Mouse (Mus musculus) limb, embryonic 15.5 days (tissue): ENCODE measurements around the gene Cog6. TPM values are rescaled to one million over a fixed set of nuclear protein-coding genes. Genes with fewer than 3 reads are reported as not detected.

Source experiments
- ATAC-seq: fragments of 200-750 bp; cut with Nextera tagmentation; 2 replicates; pipeline ENCODE4 v1.8.0; 2017; ENCODE audit warnings: low read depth, moderate TSS enrichment; ENCODE audit not compliant: insufficient number of reproducible peaks, low FRiP score, low TSS enrichment
- H3K27ac ChIP-seq: fragments of 300-500 bp; sonication (generic); 2 replicates; pipeline ENCODE4 v1.5.1; 2015; ENCODE audit warnings: moderate library complexity, mild to moderate bottlenecking, inconsistent platforms
- H3K27me3 ChIP-seq: fragments of 300-500 bp; sonication (generic); 2 replicates; pipeline ENCODE4 v1.6.1; 2015; ENCODE audit warnings: inconsistent platforms
- H3K36me3 ChIP-seq: fragments of 300-500 bp; sonication (generic); 2 replicates; pipeline ENCODE4 v1.6.1; 2015; ENCODE audit warnings: inconsistent platforms
- H3K4me1 ChIP-seq: fragments of 300-500 bp; sonication (generic); 2 replicates; pipeline ENCODE4 v1.6.1; 2015; ENCODE audit warnings: inconsistent platforms
- H3K4me2 ChIP-seq: fragments of 300-500 bp; sonication (generic); 2 replicates; pipeline ENCODE4 v1.6.1; 2015; ENCODE audit warnings: mild to moderate bottlenecking, inconsistent platforms
- H3K4me3 ChIP-seq: fragments of 300-500 bp; sonication (generic); 2 replicates; pipeline ENCODE4 v1.5.1; 2015; ENCODE audit warnings: mild to moderate bottlenecking, inconsistent platforms
- H3K9ac ChIP-seq: fragments of 300-500 bp; sonication (generic); 2 replicates; pipeline ENCODE4 v1.6.1; 2015; ENCODE audit warnings: inconsistent platforms
- H3K9me3 ChIP-seq: fragments of 300-500 bp; sonication (generic); 2 replicates; pipeline ENCODE4 v1.6.1; 2016; ENCODE audit warnings: inconsistent platforms
- WGBS: fragments of 180-500 bp; shearing (Covaris S2); methylation state at CpG from one replicate; pipeline ENCODE4 v1.1.7; 2015; 5-methylcytosine and 5-hydroxymethylcytosine counted together
- polyA plus RNA-seq: library from polyadenylated mRNA; unstranded; fragments of >200 nt; fragmentation: Nextera tagmentation; extraction: Ambion mirVana; gene quantifications from 2 replicates; pipeline ENCODE4 v1.2.1, GENCODE M21; 2015

Gene Cog6
- polyA plus RNA-seq, 1 experiment from 2014 or later = 49.6 TPM

- Histone ChIP-seq H3K9me3 (no peaks in the 10 kb centered on the region), H3K4me3 (no peak overlapping the region), H3K4me2 (no peak overlapping the region), H3K4me1 (no peaks in the 10 kb centered on the region), H3K9ac (no peak overlapping the region), H3K27ac (no peak overlapping the region), H3K36me3 (no peaks in the 10 kb centered on the region), H3K27me3 (peaks cover 24% of the 10 kb centered on the region; the same call in 1 of the 2 replicates)
- ATAC-seq = no peak
- WGBS = 20% methylated on average over 7 of the region's 7 CpGs
Observed at GRCm38 (mm10) chr3:53029046-53029445, 12.0 kb upstream of the Cog6 start.

GRCm38 (mm10) chr3:53027333-53027732 is 10.3 kb upstream of the Cog6 start:
- no peak for ATAC-seq
- WGBS = 69% methylated on average over 4 of the region's 4 CpGs
- Histone ChIP-seq H3K9ac (no peak overlapping the region), H3K4me2 (no peak overlapping the region), H3K36me3 (no peaks in the 10 kb centered on the region), H3K27ac (no peak overlapping the region), H3K4me3 (no peak overlapping the region), H3K4me1 (no peaks in the 10 kb centered on the region), H3K27me3 (peaks cover 13% of the 10 kb centered on the region; the same call in 1 of the 2 replicates), H3K9me3 (no peaks in the 10 kb centered on the region)

- Histone ChIP-seq H3K4me2 (no peak overlapping the region), H3K4me3 (no peak overlapping the region), H3K9me3 (no peaks in the 10 kb centered on the region), H3K9ac (no peak overlapping the region), H3K36me3 (peaks cover 60% of the 10 kb centered on the region), H3K4me1 (no peaks in the 10 kb centered on the region), H3K27ac (no peak overlapping the region), H3K27me3 (no peaks in the 10 kb centered on the region)
- no peak for ATAC-seq
- 95% methylated on average over 8 of the region's 8 CpGs for WGBS
Observed at GRCm38 (mm10) chr3:53007411-53007810, 9.6 kb downstream of the Cog6 start.

- no peaks in the 10 kb centered on the region for H3K27me3 ChIP-seq
- no peak overlapping the region for H3K27ac ChIP-seq
- ATAC-seq = no peak
- H3K4me3 ChIP-seq = no peak overlapping the region
- H3K36me3 ChIP-seq = peaks cover 69% of the 10 kb centered on the region
- H3K4me2 ChIP-seq = no peak overlapping the region
- no peaks in the 10 kb centered on the region for H3K4me1 ChIP-seq
- no peak overlapping the region for H3K9ac ChIP-seq
- 70% methylated on average over 2 of the region's 2 CpGs for WGBS
- H3K9me3 ChIP-seq = no peaks in the 10 kb centered on the region
Observed at GRCm38 (mm10) chr3:53004406-53005114, 12.5 kb downstream of the Cog6 start.

- H3K4me3 ChIP-seq = no peak overlapping the region
- WGBS = 44% methylated on average over 6 of the region's 6 CpGs
- no peak overlapping the region for H3K27ac ChIP-seq
- H3K4me2 ChIP-seq = no peak overlapping the region
- no peak overlapping the region for H3K9ac ChIP-seq
- ATAC-seq = no peak
- peaks cover 68% of the 10 kb centered on the region for H3K36me3 ChIP-seq
- H3K27me3 ChIP-seq = no peaks in the 10 kb centered on the region
- no peaks in the 10 kb centered on the region for H3K9me3 ChIP-seq
- H3K4me1 ChIP-seq = no peaks in the 10 kb centered on the region
Observed at GRCm38 (mm10) chr3:53002076-53002475, 15.0 kb downstream of the Cog6 start.

GRCm38 (mm10) chr3:52999996-53000395 is 17.0 kb downstream of the Cog6 start:
- H3K4me3 ChIP-seq = no peak overlapping the region
- no peaks in the 10 kb centered on the region for H3K27me3 ChIP-seq
- no peaks in the 10 kb centered on the region for H3K4me1 ChIP-seq
- 69% methylated on average over 3 of the region's 3 CpGs for WGBS
- no peak overlapping the region for H3K27ac ChIP-seq
- no peak for ATAC-seq
- H3K9me3 ChIP-seq = no peaks in the 10 kb centered on the region
- H3K4me2 ChIP-seq = no peak overlapping the region
- peaks cover 66% of the 10 kb centered on the region for H3K36me3 ChIP-seq
- H3K9ac ChIP-seq = no peak overlapping the region

GRCm38 (mm10) chr3:52999016-52999744 is 17.9 kb downstream of the Cog6 start:
- no peak overlapping the region for H3K4me2 ChIP-seq
- H3K4me1 ChIP-seq = no peaks in the 10 kb centered on the region
- ATAC-seq = no peak
- WGBS = 56% methylated on average over 15 of the region's 15 CpGs
- no peaks in the 10 kb centered on the region for H3K9me3 ChIP-seq
- H3K27ac ChIP-seq = no peak overlapping the region
- H3K36me3 ChIP-seq = peaks cover 62% of the 10 kb centered on the region
- H3K4me3 ChIP-seq = no peak overlapping the region
- no peak overlapping the region for H3K9ac ChIP-seq
- H3K27me3 ChIP-seq = no peaks in the 10 kb centered on the region

- no peak for ATAC-seq
- H3K9me3 ChIP-seq = no peaks in the 10 kb centered on the region
- H3K4me2 ChIP-seq = no peak overlapping the region
- no peak overlapping the region for H3K27ac ChIP-seq
- H3K9ac ChIP-seq = no peak overlapping the region
- H3K4me1 ChIP-seq = no peaks in the 10 kb centered on the region
- no peak overlapping the region for H3K4me3 ChIP-seq
- WGBS = 50% methylated on average over 1 of the region's 1 CpGs
- H3K27me3 ChIP-seq = no peaks in the 10 kb centered on the region
- H3K36me3 ChIP-seq = peaks cover 75% of the 10 kb centered on the region
Observed at GRCm38 (mm10) chr3:52997381-52997780, 19.7 kb downstream of the Cog6 start.

GRCm38 (mm10) chr3:52996635-52997034 is 20.4 kb downstream of the Cog6 start:
- Histone ChIP-seq H3K27ac (no peak overlapping the region), H3K4me1 (no peaks in the 10 kb centered on the region), H3K4me2 (no peak overlapping the region), H3K9ac (no peak overlapping the region), H3K4me3 (no peak overlapping the region), H3K27me3 (no peaks in the 10 kb centered on the region), H3K9me3 (no peaks in the 10 kb centered on the region), H3K36me3 (peaks cover 73% of the 10 kb centered on the region)
- 90% methylated on average over 5 of the region's 5 CpGs for WGBS
- no peak for ATAC-seq

GRCm38 (mm10) chr3:52994666-52995065 is 22.4 kb downstream of the Cog6 start:
- ATAC-seq = no peak
- H3K4me3 ChIP-seq = no peak overlapping the region
- no peaks in the 10 kb centered on the region for H3K27me3 ChIP-seq
- no peak overlapping the region for H3K27ac ChIP-seq
- no peaks in the 10 kb centered on the region for H3K4me1 ChIP-seq
- H3K36me3 ChIP-seq = peaks cover 76% of the 10 kb centered on the region
- H3K9ac ChIP-seq = no peak overlapping the region
- H3K4me2 ChIP-seq = no peak overlapping the region
- H3K9me3 ChIP-seq = no peaks in the 10 kb centered on the region
- WGBS = 71% methylated on average over 5 of the region's 5 CpGs

GRCm38 (mm10) chr3:52993296-52993695 is 23.7 kb downstream of the Cog6 start:
- 87% methylated on average over 10 of the region's 10 CpGs for WGBS

GRCm38 (mm10) chr3:52990041-52990737 is 26.8 kb downstream of the Cog6 start:
- no peaks in the 10 kb centered on the region for H3K4me1 ChIP-seq
- H3K9me3 ChIP-seq = no peaks in the 10 kb centered on the region
- H3K36me3 ChIP-seq = peaks cover 67% of the 10 kb centered on the region
- no peak overlapping the region for H3K9ac ChIP-seq
- H3K4me2 ChIP-seq = no peak overlapping the region
- H3K27me3 ChIP-seq = no peaks in the 10 kb centered on the region
- no peak for ATAC-seq
- no peak overlapping the region for H3K4me3 ChIP-seq
- WGBS = 57% methylated on average over 18 of the region's 18 CpGs
- no peak overlapping the region for H3K27ac ChIP-seq

More at GRCm38 (mm10) chr3:52993296-52993695, 23.7 kb downstream of the Cog6 start:
- Histone ChIP-seq H3K27ac (no peak overlapping the region), H3K4me2 (no peak overlapping the region), H3K4me1 (no peaks in the 10 kb centered on the region), H3K9me3 (no peaks in the 10 kb centered on the region), H3K9ac (no peak overlapping the region), H3K4me3 (no peak overlapping the region), H3K36me3 (peaks cover 76% of the 10 kb centered on the region), H3K27me3 (no peaks in the 10 kb centered on the region)
- ATAC-seq = no peak
